ENCODE assay signal across 19 mouse cellular contexts in genomic region chr5:112546771-112547170, GRCm38 (mm10). TPM values are rescaled to one million over a fixed set of nuclear protein-coding genes. Genes with fewer than 3 reads are reported as not detected.
A peak's percentile ranks its signal among the peaks of the same experiment; 100 is the strongest.
DNase-seq lines count a peak whose midpoint lies in the region; ATAC-seq and TF ChIP-seq lines count a peak whose summit lies in the region.
"Had no signal": no experiment of that assay in that cellular context is flagged by ENCODE, and none has a peak within 500 bp of the region (broad histone marks: within the 10 kb centered on the region; RNA-seq: fewer than 3 reads in every experiment).

No protein-coding gene starts in this region.

- H3K9ac ChIP-seq in hindbrain, embryonic 11.5 days (ENCODE audit: low read depth, low read length) = no peak overlapping the region
- H3K9ac ChIP-seq in midbrain, postnatal 0 days (replicated peaks; ENCODE audit: low read length, poor library complexity, severe bottlenecking) = no peak overlapping the region
- H3K9ac ChIP-seq in midbrain, embryonic 11.5 days (ENCODE audit: low read length) = no peak overlapping the region
- H3K9ac ChIP-seq: embryonic facial prominence, embryonic 13.5 days; limb, embryonic 13.5 days; liver, embryonic 15.5 days; midbrain, embryonic 15.5 days had no signal

- H3K4me1 ChIP-seq in hindbrain, embryonic 10.5 days (replicated peaks) = peaks cover 47% of the 10 kb centered on the region
- H3K4me1 ChIP-seq in hindbrain, embryonic 11.5 days (replicated peaks; ENCODE audit: control insufficient read depth, insufficient read depth, low read length) = peaks cover 3% of the 10 kb centered on the region
- H3K4me1 ChIP-seq in midbrain, postnatal 0 days (ENCODE audit: insufficient read depth, low read length) = peaks cover 19% of the 10 kb centered on the region
- peaks cover 7% of the 10 kb centered on the region for H3K4me1 ChIP-seq in midbrain, embryonic 11.5 days (ENCODE audit: control insufficient read depth, insufficient read depth, low read length)
- peaks cover 52% of the 10 kb centered on the region for H3K4me1 ChIP-seq in olfactory bulb, adult 2 months (ENCODE audit: control insufficient read depth, insufficient read depth, low read length)
- H3K4me1 ChIP-seq: liver, embryonic 15.5 days had no signal

- no peak for TF ChIP-seq POLR2A in olfactory bulb, adult 2 months (IDR thresholded peaks at IDR 0.05; ENCODE audit: insufficient read depth, low read depth, low read length)

- no peak; the same call in 1 of the 2 replicates for TF ChIP-seq CTCF in midbrain, postnatal 0 days (IDR thresholded peaks at IDR 0.05)
- no peak for TF ChIP-seq CTCF in olfactory bulb, adult 2 months (IDR thresholded peaks at IDR 0.05; ENCODE audit: insufficient read depth, low read depth, low read length)

- no peak for DNase-seq in hindbrain, embryonic 10.5 days (ENCODE audit: low spot score)
- DNase-seq in hindbrain, embryonic 11.5 days (ENCODE audit: low spot score) = no peak
- no peak for DNase-seq in midbrain, postnatal 0 days (ENCODE audit: low spot score)
- no peak for DNase-seq in midbrain, embryonic 11.5 days (ENCODE audit: low spot score, missing footprints)
- DNase-seq in cerebellum, adult 9-11 months = peak; percentile 79
- no peak for DNase-seq in heart, adult 9 months (ENCODE audit: low spot score in 2 of 2)
- DNase-seq: gastrocnemius, adult 2 months; heart, adult 18-20 months; kidney, adult 8-10 months; lung, postnatal 14 days; right cerebral cortex, postnatal 25 days had no signal

- H3K9me3 ChIP-seq in hindbrain, embryonic 10.5 days = no peaks in the 10 kb centered on the region
- no peaks in the 10 kb centered on the region for H3K9me3 ChIP-seq in hindbrain, embryonic 11.5 days (ENCODE audit: control insufficient read depth, low read length)
- H3K9me3 ChIP-seq in midbrain, postnatal 0 days (ENCODE audit: low read length) = no peaks in the 10 kb centered on the region
- no peaks in the 10 kb centered on the region for H3K9me3 ChIP-seq in midbrain, embryonic 11.5 days (ENCODE audit: control insufficient read depth, low read length)
- H3K9me3 ChIP-seq: embryonic facial prominence, embryonic 13.5 days; limb, embryonic 13.5 days; liver, embryonic 15.5 days; midbrain, embryonic 15.5 days had no signal

- H3K4me3 ChIP-seq in hindbrain, embryonic 10.5 days = no peak overlapping the region
- H3K4me3 ChIP-seq in hindbrain, embryonic 11.5 days (ENCODE audit: low read depth, low read length) = no peak overlapping the region
- H3K4me3 ChIP-seq in midbrain, postnatal 0 days (ENCODE audit: low read depth, low read length) = no peak overlapping the region
- H3K4me3 ChIP-seq in midbrain, embryonic 11.5 days (ENCODE audit: low read depth, low read length) = no peak overlapping the region
- H3K4me3 ChIP-seq in olfactory bulb, adult 2 months (ENCODE audit: insufficient read depth, low read depth, low read length) = no peak overlapping the region
- H3K4me3 ChIP-seq: embryonic facial prominence, embryonic 13.5 days; gastrocnemius, adult 2 months; left cerebral cortex, adult 2 months; limb, embryonic 13.5 days; liver, embryonic 15.5 days; midbrain, embryonic 15.5 days had no signal

- peaks cover 12% of the 10 kb centered on the region for H3K27me3 ChIP-seq in hindbrain, embryonic 10.5 days (ENCODE audit: insufficient read depth, poor library complexity, severe bottlenecking)
- no peaks in the 10 kb centered on the region for H3K27me3 ChIP-seq in hindbrain, embryonic 11.5 days (ENCODE audit: control insufficient read depth, insufficient read depth, low read length)
- H3K27me3 ChIP-seq in midbrain, postnatal 0 days (ENCODE audit: insufficient read depth, low read length) = no peaks in the 10 kb centered on the region
- no peaks in the 10 kb centered on the region for H3K27me3 ChIP-seq in midbrain, embryonic 11.5 days (ENCODE audit: control insufficient read depth, insufficient read depth, low read length)
- H3K27me3 ChIP-seq: liver, embryonic 15.5 days; midbrain, embryonic 15.5 days had no signal

- peak overlapping the region; percentile 62; the same call in 1 of the 2 replicates for H3K27ac ChIP-seq in hindbrain, embryonic 10.5 days
- H3K27ac ChIP-seq in hindbrain, embryonic 11.5 days (ENCODE audit: low read depth, low read length) = no peak overlapping the region
- 0 out of 2 replicates have a peak overlapping the region, but pooled peaks have one; percentile 18 for H3K27ac ChIP-seq in midbrain, postnatal 0 days (ENCODE audit: low read depth, low read length)
- no peak overlapping the region for H3K27ac ChIP-seq in midbrain, embryonic 11.5 days (ENCODE audit: low read depth, low read length)
- H3K27ac ChIP-seq in olfactory bulb, adult 2 months (ENCODE audit: insufficient read depth, low read depth, low read length) = 0 out of 2 replicates have a peak overlapping the region, but pooled peaks have one; percentile 9
- H3K27ac ChIP-seq: embryonic facial prominence, embryonic 13.5 days; gastrocnemius, adult 2 months; left cerebral cortex, adult 2 months; limb, embryonic 13.5 days; liver, embryonic 15.5 days; midbrain, embryonic 15.5 days had no signal

- H3K4me2 ChIP-seq in hindbrain, embryonic 11.5 days (replicated peaks; ENCODE audit: low read depth, low read length) = no peak overlapping the region
- no peak overlapping the region for H3K4me2 ChIP-seq in midbrain, postnatal 0 days (ENCODE audit: low read depth, low read length, poor library complexity, severe bottlenecking)
- no peak overlapping the region for H3K4me2 ChIP-seq in midbrain, embryonic 11.5 days
- H3K4me2 ChIP-seq: embryonic facial prominence, embryonic 13.5 days; limb, embryonic 13.5 days; liver, embryonic 15.5 days; midbrain, embryonic 15.5 days had no signal

- no peak for ATAC-seq in hindbrain, embryonic 11.5 days (ENCODE audit: low FRiP score)
- ATAC-seq in midbrain, postnatal 0 days (ENCODE audit: low FRiP score) = no peak
- no peak for ATAC-seq in midbrain, embryonic 11.5 days (ENCODE audit: low FRiP score)
- ATAC-seq: midbrain, embryonic 15.5 days had no signal

- no peaks in the 10 kb centered on the region for H3K36me3 ChIP-seq in hindbrain, embryonic 10.5 days
- H3K36me3 ChIP-seq in hindbrain, embryonic 11.5 days (ENCODE audit: control insufficient read depth, insufficient read depth, low read length) = no peaks in the 10 kb centered on the region
- H3K36me3 ChIP-seq in midbrain, postnatal 0 days (ENCODE audit: insufficient read depth, low read length) = no peaks in the 10 kb centered on the region
- no peaks in the 10 kb centered on the region for H3K36me3 ChIP-seq in midbrain, embryonic 11.5 days (ENCODE audit: control insufficient read depth, insufficient read depth, low read length)
- H3K36me3 ChIP-seq: embryonic facial prominence, embryonic 13.5 days; limb, embryonic 13.5 days; liver, embryonic 15.5 days; midbrain, embryonic 15.5 days had no signal

- 71% methylated on average over 6 of the region's 6 CpGs for WGBS in hindbrain, embryonic 10.5 days
- WGBS in hindbrain, embryonic 11.5 days = 64% methylated on average over 6 of the region's 6 CpGs
- WGBS in midbrain, postnatal 0 days = 68% methylated on average over 6 of the region's 6 CpGs
- WGBS in midbrain, embryonic 11.5 days = 81% methylated on average over 6 of the region's 6 CpGs
- 38% methylated on average over 6 of the region's 6 CpGs for WGBS in olfactory bulb, adult 2 months

RNA-seq across cellular contexts. Expression of gene Sez6l, which starts 30.2 kb away (rescaled TPM):
- 1.4 and 6.0 TPM in 2 replicates for polyA plus RNA-seq in hindbrain, embryonic 10.5 days (2016; fragmentation: Nextera tagmentation; extraction: Ambion mirVana)
- polyA plus RNA-seq in hindbrain, embryonic 11.5 days (2014; fragmentation: Nextera tagmentation; extraction: Ambion mirVana) = 4.9 and 5.1 TPM in 2 replicates
- total RNA-seq in midbrain, postnatal 0 days (2014; rRNA removed) = 101 and 115 TPM in 2 replicates
- 60.7 and 65.7 TPM in 2 replicates for polyA plus RNA-seq in midbrain, postnatal 0 days (2015; fragmentation: Nextera tagmentation; extraction: Ambion mirVana)
- 2.6 TPM in 2 replicates for polyA plus RNA-seq in midbrain, embryonic 11.5 days (2014; fragmentation: Nextera tagmentation; extraction: Ambion mirVana)
- polyA plus RNA-seq in olfactory bulb, adult 2 months (2012; ENCODE audit: insufficient read depth, insufficient read length, low replicate concordance, missing spikeins) = 99.7 TPM in 1 of 2 replicates, not detected in the other
- total RNA-seq: gastrocnemius, adult 2 months; neutrophil, adult 5-6 weeks had no signal
- polyA plus RNA-seq: C2C12 had no signal

Comparison
In these comparisons a context has a peak if more than half of its experiments do, and no peak if none do; other contexts are left out.
1. H3K27ac ChIP-seq: peak in hindbrain, embryonic 10.5 days (single experiment), midbrain, postnatal 0 days (single experiment) and olfactory bulb, adult 2 months (single experiment); none in hindbrain, embryonic 11.5 days (single experiment) and midbrain, embryonic 11.5 days (single experiment).